Mouse (Mus musculus): ENCODE results near the gene Stt3b. TPM values are rescaled to one million over a fixed set of nuclear protein-coding genes. Genes with fewer than 3 reads are reported as not detected.
A peak's percentile ranks its signal among the peaks of the same experiment; 100 is the strongest.

Stt3b gene
- polyA plus RNA-seq (2012; rRNA removed) = 67.2 and 78.4 TPM in 2 replicates
- polyA plus RNA-seq (2014; fragmentation: Nextera tagmentation; extraction: Ambion mirVana) = 117 and 118 TPM in 2 replicates

- H3K4me1 ChIP-seq (ENCODE audit: control insufficient read depth, insufficient read depth, low read length) = peaks cover 27% of the 10 kb centered on the region
- peak within 1 kb of the TSS; percentile 93 for H3K27ac ChIP-seq (replicated peaks; ENCODE audit: low read depth, low read length)
- H3K4me2 ChIP-seq (replicated peaks; ENCODE audit: low read depth, low read length, severe bottlenecking) = peak within 1 kb of the TSS; percentile 68
- peak within 1 kb of the TSS; percentile 96 for H3K4me3 ChIP-seq (replicated peaks; ENCODE audit: low read length)
- peak; percentile 94 for ATAC-seq (ENCODE audit: low FRiP score, low read depth)
- no peaks in the 10 kb centered on the region for H3K9me3 ChIP-seq (ENCODE audit: control insufficient read depth, low read length)
- peak; percentile 81; the same call in 1 of the 2 replicates for TF ChIP-seq POLR2A (IDR thresholded peaks at IDR 0.05; ENCODE audit: borderline replicate concordance, extremely low read depth, insufficient read depth, insufficient read length)
- no peaks in the 10 kb centered on the region for H3K27me3 ChIP-seq (ENCODE audit: control insufficient read depth, insufficient read depth, low read length)
- no peaks in the 10 kb centered on the region for H3K36me3 ChIP-seq (ENCODE audit: control insufficient read depth, insufficient read depth, low read length)
- peak; percentile 99 for DNase-seq (ENCODE audit: low spot score)
- under 1% methylated on average over 55 of the region's 91 CpGs for WGBS
- H3K9ac ChIP-seq (ENCODE audit: low read depth, low read length, severe bottlenecking) = peak within 1 kb of the TSS; percentile 96
These were observed at the start of gene Stt3b for GRCm38 (mm10) chr9:115310346-115311222. TSS of gene Stt3b (minus strand) at chr9:115310421.

- DNase-seq (ENCODE audit: low spot score) (no peak), ATAC-seq (ENCODE audit: low FRiP score, low read depth) (no peak)
- Histone ChIP-seq H3K4me3 (replicated peaks; ENCODE audit: low read length) (no peak overlapping the region), H3K4me1 (ENCODE audit: control insufficient read depth, insufficient read depth, low read length) (0 out of 2 replicates have a peak, but pooled peaks cover 3% of the 10 kb centered on the region), H3K36me3 (ENCODE audit: control insufficient read depth, insufficient read depth, low read length) (no peaks in the 10 kb centered on the region), H3K27me3 (ENCODE audit: control insufficient read depth, insufficient read depth, low read length) (no peaks in the 10 kb centered on the region), H3K4me2 (replicated peaks; ENCODE audit: low read depth, low read length, severe bottlenecking) (no peak overlapping the region), H3K27ac (replicated peaks; ENCODE audit: low read depth, low read length) (no peak overlapping the region), H3K9ac (ENCODE audit: low read depth, low read length, severe bottlenecking) (no peak overlapping the region), H3K9me3 (ENCODE audit: control insufficient read depth, low read length) (no peaks in the 10 kb centered on the region)
- WGBS = 84% methylated on average over 2 of the region's 2 CpGs
- TF ChIP-seq POLR2A (IDR thresholded peaks at IDR 0.05; ENCODE audit: borderline replicate concordance, extremely low read depth, insufficient read depth, insufficient read length) = no peak
These were observed 48.2 kb upstream of the Stt3b start for GRCm38 (mm10) chr9:115358421-115358820.

DNA sequence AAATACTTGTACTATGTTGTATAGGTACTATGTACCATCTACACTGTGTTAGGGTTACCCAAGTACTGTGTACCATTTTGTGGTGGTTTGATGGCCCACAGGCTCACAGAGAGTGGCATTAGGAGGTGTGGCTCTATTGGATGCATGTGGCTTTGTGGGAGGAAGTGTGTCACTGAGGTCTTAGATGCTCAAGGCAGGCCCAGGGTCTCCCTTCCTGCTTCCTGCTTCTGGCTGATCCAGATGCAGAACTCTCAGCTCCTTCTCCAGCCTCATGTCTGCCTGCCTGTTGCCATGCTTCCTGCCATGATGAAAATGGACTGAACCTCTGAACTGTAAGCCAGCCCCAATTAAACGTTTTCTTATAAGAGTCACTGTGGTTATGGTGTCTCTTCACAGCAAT lies 47.8 kb upstream of the Stt3b start:
- ATAC-seq (ENCODE audit: low FRiP score, low read depth) (no peak), DNase-seq (ENCODE audit: low spot score) (no peak)
- TF ChIP-seq POLR2A (IDR thresholded peaks at IDR 0.05; ENCODE audit: borderline replicate concordance, extremely low read depth, insufficient read depth, insufficient read length) = no peak
- Histone ChIP-seq H3K27ac (replicated peaks; ENCODE audit: low read depth, low read length) (no peak overlapping the region), H3K36me3 (ENCODE audit: control insufficient read depth, insufficient read depth, low read length) (no peaks in the 10 kb centered on the region), H3K27me3 (ENCODE audit: control insufficient read depth, insufficient read depth, low read length) (no peaks in the 10 kb centered on the region), H3K9ac (ENCODE audit: low read depth, low read length, severe bottlenecking) (no peak overlapping the region), H3K9me3 (ENCODE audit: control insufficient read depth, low read length) (no peaks in the 10 kb centered on the region), H3K4me1 (ENCODE audit: control insufficient read depth, insufficient read depth, low read length) (0 out of 2 replicates have a peak, but pooled peaks cover 3% of the 10 kb centered on the region), H3K4me2 (replicated peaks; ENCODE audit: low read depth, low read length, severe bottlenecking) (no peak overlapping the region), H3K4me3 (replicated peaks; ENCODE audit: low read length) (no peak overlapping the region)
- 90% methylated on average over 1 of the region's 1 CpGs for WGBS

DNA sequence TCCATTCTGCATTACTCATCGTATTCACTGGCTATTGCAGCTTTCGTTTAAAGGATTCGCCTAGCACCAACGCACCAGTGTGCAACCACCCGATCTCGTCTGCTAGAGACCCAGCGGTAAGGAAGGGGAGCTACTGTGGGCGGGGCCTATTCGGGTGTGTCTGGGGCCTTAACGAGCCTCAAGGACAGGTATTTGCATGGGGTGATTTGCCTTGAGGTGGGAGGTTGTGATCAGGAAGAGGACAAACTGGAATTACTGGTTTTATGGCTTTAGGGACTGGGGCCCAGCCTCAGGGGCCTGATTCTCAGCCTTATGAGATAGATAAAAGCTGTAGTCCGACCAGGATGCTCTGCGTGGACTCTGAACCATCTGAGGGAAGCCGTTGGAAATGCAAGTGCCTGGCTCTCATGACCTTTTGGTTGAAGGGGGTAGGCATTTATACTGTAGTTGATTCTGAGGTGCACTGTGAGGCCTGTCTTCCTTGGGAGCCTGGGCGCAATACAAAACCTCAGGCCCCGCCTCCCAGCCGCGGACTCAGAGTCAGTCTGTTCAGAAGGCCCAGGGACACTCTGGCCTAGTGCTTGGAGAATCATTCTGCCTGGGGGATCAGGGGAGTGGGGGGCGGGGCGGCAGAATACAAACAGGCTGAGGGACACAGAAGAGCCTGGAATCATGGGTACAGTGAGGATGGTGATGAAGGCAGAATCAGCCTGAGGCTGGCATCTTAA lies 46.7 kb upstream of the Stt3b start:
- no peak overlapping the region for H3K9ac ChIP-seq (ENCODE audit: low read depth, low read length, severe bottlenecking)
- 0 out of 2 replicates have a peak, but pooled peaks cover 3% of the 10 kb centered on the region for H3K4me1 ChIP-seq (ENCODE audit: control insufficient read depth, insufficient read depth, low read length)
- 29% methylated on average over 19 of the region's 19 CpGs for WGBS
- H3K4me3 ChIP-seq (replicated peaks; ENCODE audit: low read length) = no peak overlapping the region
- no peaks in the 10 kb centered on the region for H3K36me3 ChIP-seq (ENCODE audit: control insufficient read depth, insufficient read depth, low read length)
- H3K4me2 ChIP-seq (replicated peaks; ENCODE audit: low read depth, low read length, severe bottlenecking) = no peak overlapping the region
- no peak for TF ChIP-seq POLR2A (IDR thresholded peaks at IDR 0.05; ENCODE audit: borderline replicate concordance, extremely low read depth, insufficient read depth, insufficient read length)
- H3K27me3 ChIP-seq (ENCODE audit: control insufficient read depth, insufficient read depth, low read length) = no peaks in the 10 kb centered on the region
- ATAC-seq (ENCODE audit: low FRiP score, low read depth) (no peak), DNase-seq (ENCODE audit: low spot score) (no peak)
- no peaks in the 10 kb centered on the region for H3K9me3 ChIP-seq (ENCODE audit: control insufficient read depth, low read length)
- H3K27ac ChIP-seq (replicated peaks; ENCODE audit: low read depth, low read length) = no peak overlapping the region

DNA sequence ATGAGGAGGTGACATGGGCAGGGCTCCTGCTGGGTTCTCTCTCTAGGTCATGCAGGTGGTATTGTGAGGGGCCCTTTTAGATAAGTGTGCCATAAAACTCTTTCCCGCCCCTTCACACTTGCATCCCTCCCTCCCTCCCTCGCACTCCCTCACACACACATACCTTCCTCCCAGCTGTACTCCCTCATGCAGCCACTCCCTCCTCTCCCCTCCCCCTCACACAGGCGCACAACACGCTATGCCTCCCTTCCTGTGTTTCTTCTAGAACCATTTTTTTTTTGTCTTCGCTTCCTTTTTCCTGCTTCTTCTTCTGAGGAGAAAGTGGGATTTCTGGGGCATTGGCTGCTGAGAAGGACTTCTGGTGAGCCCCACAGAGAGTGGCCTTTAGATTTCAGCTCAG lies 45.8 kb upstream of the Stt3b start:
- Histone ChIP-seq H3K4me2 (replicated peaks; ENCODE audit: low read depth, low read length, severe bottlenecking) (no peak overlapping the region), H3K4me1 (ENCODE audit: control insufficient read depth, insufficient read depth, low read length) (0 out of 2 replicates have a peak, but pooled peaks cover 3% of the 10 kb centered on the region), H3K27ac (replicated peaks; ENCODE audit: low read depth, low read length) (no peak overlapping the region), H3K9me3 (ENCODE audit: control insufficient read depth, low read length) (no peaks in the 10 kb centered on the region), H3K9ac (ENCODE audit: low read depth, low read length, severe bottlenecking) (no peak overlapping the region), H3K27me3 (ENCODE audit: control insufficient read depth, insufficient read depth, low read length) (no peaks in the 10 kb centered on the region), H3K36me3 (ENCODE audit: control insufficient read depth, insufficient read depth, low read length) (no peaks in the 10 kb centered on the region), H3K4me3 (replicated peaks; ENCODE audit: low read length) (no peak overlapping the region)
- DNase-seq (ENCODE audit: low spot score) = no peak
- WGBS = 41% methylated on average over 4 of the region's 5 CpGs
- TF ChIP-seq POLR2A (IDR thresholded peaks at IDR 0.05; ENCODE audit: borderline replicate concordance, extremely low read depth, insufficient read depth, insufficient read length) = no peak
- no peak for ATAC-seq (ENCODE audit: low FRiP score, low read depth)

Measured in limb, embryonic 14.5 days (tissue).